Mouse (Mus musculus) G1E (cell line): ENCODE measurements at regions not wholly inside any gene's neighbourhood (a gene's known extent, or its start where the extent isn't known, plus 50 kb on each side); places are given as distances from the start of the nearest gene placed in this dataset.

ENCODE experiments used
- CTCF ChIP-seq: IDR thresholded peaks from 2 replicates; pipeline ENCODE4 v1.5.1; 2012; ENCODE audit warnings: low read depth, low read length, inconsistent platforms, mixed read lengths
- GATA2 ChIP-seq: IDR thresholded peaks from 2 replicates; pipeline ENCODE4 v1.6.1; 2012; ENCODE audit warnings: low read depth, low read length, inconsistent platforms, borderline replicate concordance
- POLR2AphosphoS5 ChIP-seq: IDR thresholded peaks from 2 replicates; pipeline ENCODE4 v1.6.1; 2012; ENCODE audit warnings: low read depth, low read length, inconsistent platforms; ENCODE audit not compliant: insufficient replicate concordance

- TF ChIP-seq POLR2AphosphoS5: no peak
- no peak for TF ChIP-seq CTCF
- no peak for TF ChIP-seq GATA2
Measured at GRCm38 (mm10) chr3:130827021-130827420, 96.8 kb upstream of the Rpl34 start.
